Mouse (Mus musculus) G1E-ER4 (cell line): ENCODE data around the gene Gm3667. TPM values are rescaled to one million over a fixed set of nuclear protein-coding genes. Genes with fewer than 3 reads are reported as not detected.
"Not testable (repeated sequence)": the region's sequence is repeated elsewhere in the genome, so short reads cannot be mapped to it uniquely, and the experiment has no call there.

ENCODE experiments used
- GATA1 ChIP-seq: IDR thresholded peaks from one replicate; pipeline ENCODE4 v1.8.0; 2012; ENCODE audit warnings: low read length, inconsistent platforms
- polyA plus RNA-seq: library from polyadenylated mRNA; stranded (reverse); fragments of >175 nt; gene quantifications from 2 replicates; pipeline ENCODE4 v1.2.3, GENCODE M21; 2012

Gene Gm3667
- not detected in 2 replicates for polyA plus RNA-seq

DNA sequence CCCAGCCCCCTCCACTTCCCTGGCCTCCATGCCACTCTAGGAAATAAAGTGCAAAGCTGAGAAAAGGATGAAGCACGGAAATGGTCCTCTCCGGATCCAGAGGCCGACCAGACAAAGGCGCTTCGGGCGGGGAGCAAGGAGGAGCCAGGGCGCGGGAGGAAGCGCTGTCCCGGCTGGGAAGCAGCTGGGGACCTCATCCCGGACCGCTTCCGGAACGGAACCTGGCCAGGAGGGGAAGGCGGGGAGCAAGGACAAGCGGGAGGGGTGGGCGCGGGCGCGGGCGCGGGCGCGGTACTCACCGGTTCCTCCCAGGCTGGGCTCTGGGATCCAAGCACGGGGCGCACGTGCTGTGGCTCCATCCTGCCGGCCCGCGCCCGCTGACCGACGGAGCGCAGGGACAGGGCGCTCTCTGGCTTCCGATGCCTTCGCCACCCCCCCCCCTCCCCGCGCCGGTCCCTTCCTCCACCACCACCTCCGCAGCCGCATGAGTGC, at the start of gene Gm3667:
Gm3667 (minus strand) TSS at position 442 of the 492 bp plus-strand sequence.
- not testable (repeated sequence) for TF ChIP-seq GATA1

DNA sequence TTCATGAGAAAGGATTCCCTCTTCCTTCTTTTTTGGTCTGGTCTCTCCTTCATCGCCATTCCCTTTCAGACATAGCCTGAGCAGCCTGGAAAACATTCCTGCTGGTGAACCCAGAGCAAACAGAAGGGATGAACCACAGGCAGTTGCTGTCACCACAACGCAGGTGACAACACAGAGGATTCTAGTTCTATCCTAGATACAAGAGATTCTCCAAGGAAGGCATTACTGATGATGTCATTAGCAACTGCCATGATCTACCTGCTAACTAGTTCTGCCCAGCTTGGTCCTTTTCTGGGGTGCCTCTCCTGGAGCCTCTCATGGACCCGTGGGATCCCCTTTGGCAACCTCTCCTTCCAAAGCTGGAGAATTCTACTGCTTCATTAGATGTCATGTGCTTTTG, 49.6 kb downstream of the Gm3667 start, which contains the start of gene Gm3642:
Gm3642 (minus strand) TSS at position 101 of the 400 bp plus-strand sequence.
- not testable (repeated sequence) for TF ChIP-seq GATA1

Other genes with a start within 250 kb of the Gm3667 start
- not detected in 2 replicates for gene Gm10251, start 205.8 kb downstream of the Gm3667 start, polyA plus RNA-seq
- not detected in 2 replicates for gene Gm8050, start 169.7 kb downstream of the Gm3667 start, polyA plus RNA-seq
- not detected in 2 replicates for gene Gm3636, start 147.6 kb downstream of the Gm3667 start, polyA plus RNA-seq
- not detected in 2 replicates for gene Gm8362, start 115.6 kb downstream of the Gm3667 start, polyA plus RNA-seq
- not detected in 2 replicates for gene Gm3642, start 49.7 kb downstream of the Gm3667 start, polyA plus RNA-seq
- not detected in 2 replicates for gene Gm6356, start 83.9 kb upstream of the Gm3667 start, polyA plus RNA-seq
- gene Gm10406, start 137.5 kb upstream of the Gm3667 start, polyA plus RNA-seq: not detected in 2 replicates
- not detected in 2 replicates for gene Gm3685, start 155.0 kb upstream of the Gm3667 start, polyA plus RNA-seq
- not detected in 2 replicates for gene Gm3696, start 210.7 kb upstream of the Gm3667 start, polyA plus RNA-seq
- gene Gm6676, start 235.4 kb upstream of the Gm3667 start, polyA plus RNA-seq: not detected in 2 replicates